Mouse (Mus musculus) testis, adult 2 months (tissue): Measurements from ENCODE around the gene Krt7.

Experiments
- CTCF ChIP-seq: fragments of 200-500 bp; IDR thresholded peaks from 2 replicates; pipeline ENCODE4 v1.5.1; 2012; ENCODE audit warnings: low read depth, mild to moderate bottlenecking, inconsistent platforms, low read length, moderate library complexity; ENCODE audit not compliant: control insufficient read depth, insufficient read depth, insufficient replicate concordance
- POLR2A ChIP-seq: fragments of 200-500 bp; IDR thresholded peaks from 2 replicates; pipeline ENCODE4 v1.6.1; 2012; ENCODE audit warnings: low read depth, mild to moderate bottlenecking, inconsistent platforms, low read length, moderate library complexity; ENCODE audit not compliant: control insufficient read depth

DNA sequence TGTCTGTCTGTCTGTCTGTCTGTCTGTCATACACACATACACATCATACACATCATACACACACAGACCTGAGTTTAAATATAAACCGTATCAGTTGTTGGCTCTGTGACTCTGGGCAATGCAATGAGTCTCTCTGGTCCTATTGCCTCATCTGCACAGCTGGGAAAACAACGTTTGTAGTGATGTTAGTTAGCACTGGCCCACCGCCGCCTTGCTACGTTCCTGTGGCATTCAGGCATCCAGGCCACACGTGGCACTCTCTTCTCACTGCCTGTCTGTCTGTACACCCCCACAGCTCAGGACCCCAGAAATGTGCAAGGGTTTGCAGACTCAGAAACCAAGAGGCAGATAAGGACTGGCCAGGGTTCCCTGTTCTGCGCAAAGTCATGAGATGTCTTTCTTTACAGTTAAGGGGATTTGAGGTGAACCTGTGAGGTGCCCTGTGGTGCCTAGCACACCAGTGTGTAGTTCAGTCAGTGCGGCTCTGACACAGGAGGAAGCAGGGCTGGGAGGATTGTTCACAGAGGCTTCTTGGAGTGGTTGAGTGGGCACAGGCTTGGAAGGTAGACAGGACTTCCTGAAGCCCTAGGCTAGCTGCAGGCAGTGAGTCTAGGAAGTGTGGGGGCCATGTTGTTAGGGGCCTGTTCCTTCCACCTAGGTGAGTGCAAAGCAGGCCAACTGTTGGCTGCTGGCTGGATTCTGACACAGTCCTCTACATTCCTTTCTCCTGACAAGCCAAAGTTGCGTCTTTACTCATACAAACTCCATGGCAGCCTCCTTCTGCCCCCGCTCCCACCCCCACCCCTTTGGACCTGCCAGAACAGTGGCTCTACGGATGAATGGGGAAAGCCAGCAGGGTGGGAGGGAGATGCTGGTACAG lies 42.1 kb upstream of the Krt7 start:
- TF ChIP-seq POLR2A (no peak), CTCF (no peak)
